Mouse (Mus musculus) forebrain, embryonic 15.5 days (tissue): ENCODE data around the gene Lrr1. TPM values are rescaled to one million over a fixed set of nuclear protein-coding genes. Genes with fewer than 3 reads are reported as not detected.

Experiments used
- ATAC-seq: fragments of 200-750 bp; cut with Nextera tagmentation; replicated peaks from 2 replicates; pipeline ENCODE4 v1.8.0; 2017; ENCODE audit warnings: mild to moderate bottlenecking, moderate TSS enrichment, moderate library complexity
- H3K27ac ChIP-seq: fragments of 300-500 bp; sonication (generic); replicated peaks from 2 replicates; pipeline ENCODE4 v1.5.1; 2015; ENCODE audit warnings: mild to moderate bottlenecking, inconsistent platforms
- H3K27me3 ChIP-seq: fragments of 300-500 bp; sonication (generic); 2 replicates; pipeline ENCODE4 v1.6.1; 2015; ENCODE audit warnings: inconsistent platforms
- H3K36me3 ChIP-seq: fragments of 300-500 bp; sonication (generic); 2 replicates; pipeline ENCODE4 v1.6.1; 2015; ENCODE audit warnings: mild to moderate bottlenecking, inconsistent platforms
- H3K4me1 ChIP-seq: fragments of 300-500 bp; sonication (generic); 2 replicates; pipeline ENCODE4 v1.6.1; 2015; ENCODE audit warnings: inconsistent platforms
- H3K4me2 ChIP-seq: fragments of 300-500 bp; sonication (generic); replicated peaks from 2 replicates; pipeline ENCODE4 v1.6.1; 2015; ENCODE audit warnings: mild to moderate bottlenecking, inconsistent platforms
- H3K4me3 ChIP-seq: fragments of 300-500 bp; sonication (generic); 2 replicates; pipeline ENCODE4 v1.5.1; 2015; ENCODE audit warnings: mild to moderate bottlenecking, inconsistent platforms
- H3K9ac ChIP-seq: fragments of 300-500 bp; sonication (generic); replicated peaks from 2 replicates; pipeline ENCODE4 v1.6.1; 2015; ENCODE audit warnings: mild to moderate bottlenecking, inconsistent platforms
- H3K9me3 ChIP-seq: fragments of 300-500 bp; sonication (generic); 2 replicates; pipeline ENCODE4 v1.6.1; 2016; ENCODE audit warnings: inconsistent platforms
- WGBS: fragments of 180-500 bp; shearing (Covaris S2); methylation state at CpG from one replicate; pipeline ENCODE4 v1.1.7; 2015; ENCODE audit warnings: mixed read lengths; 5-methylcytosine and 5-hydroxymethylcytosine counted together
- polyA plus RNA-seq: library from polyadenylated mRNA; unstranded; fragments of >200 nt; fragmentation: Nextera tagmentation; extraction: Ambion mirVana; gene quantifications from 2 replicates; pipeline ENCODE4 v1.2.1, GENCODE M21; 2015

Lrr1 gene
- polyA plus RNA-seq, 1 experiment from 2014 or later, result 12.0 TPM

DNA sequence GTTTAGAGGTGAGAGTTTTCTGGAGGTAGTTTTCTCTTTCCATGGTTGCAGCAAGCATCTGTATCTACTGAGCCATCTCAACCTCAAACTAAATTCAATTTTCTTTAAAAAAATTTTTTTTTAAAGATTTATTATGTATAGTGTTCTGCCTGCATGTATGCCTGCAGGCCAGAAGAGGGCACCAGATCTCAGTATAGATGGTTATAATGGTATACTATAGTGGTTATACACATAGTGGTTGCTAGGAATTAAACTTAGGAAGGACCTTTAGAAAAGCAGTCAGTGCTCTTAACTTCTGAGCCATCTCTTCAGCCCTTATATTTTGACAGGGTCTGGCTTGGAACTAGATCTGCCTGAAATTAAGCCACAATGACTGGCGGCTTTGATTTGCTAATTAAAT lies 21.9 kb downstream of the Lrr1 start:
- Histone ChIP-seq H3K9ac (no peak overlapping the region), H3K27me3 (no peaks in the 10 kb centered on the region), H3K4me1 (peaks cover 17% of the 10 kb centered on the region), H3K9me3 (no peaks in the 10 kb centered on the region), H3K4me2 (no peak overlapping the region), H3K27ac (no peak overlapping the region), H3K4me3 (no peak overlapping the region), H3K36me3 (peaks cover 28% of the 10 kb centered on the region)
- ATAC-seq, result no peak
- 97% methylated on average over 1 of the region's 1 CpGs for WGBS

DNA sequence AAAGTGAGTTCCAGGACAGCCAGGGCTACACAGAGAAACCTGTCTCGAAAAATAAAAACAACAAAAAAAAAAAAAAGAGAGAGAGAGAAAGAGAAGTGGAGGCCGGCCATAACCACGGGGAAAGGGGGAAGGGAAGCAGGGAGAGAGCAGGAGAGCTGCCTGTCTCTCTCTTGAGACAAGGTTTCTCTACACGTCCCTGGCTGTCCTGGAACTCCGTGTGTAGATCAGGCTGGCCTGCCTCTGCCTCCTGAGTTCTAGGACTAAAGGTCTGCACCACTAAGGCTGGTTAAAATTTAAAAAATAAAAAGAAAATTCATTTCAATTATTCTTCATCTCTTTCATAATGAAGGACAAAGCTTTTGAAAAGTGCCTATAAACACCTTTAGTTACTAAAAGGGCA lies 22.8 kb downstream of the Lrr1 start:
- Histone ChIP-seq H3K4me3 (no peak overlapping the region), H3K27ac (no peak overlapping the region), H3K27me3 (no peaks in the 10 kb centered on the region), H3K9ac (no peak overlapping the region), H3K4me1 (peaks cover 22% of the 10 kb centered on the region), H3K4me2 (no peak overlapping the region), H3K36me3 (peaks cover 28% of the 10 kb centered on the region), H3K9me3 (no peaks in the 10 kb centered on the region)
- 93% methylated on average over 5 of the region's 5 CpGs for WGBS
- no peak for ATAC-seq

DNA sequence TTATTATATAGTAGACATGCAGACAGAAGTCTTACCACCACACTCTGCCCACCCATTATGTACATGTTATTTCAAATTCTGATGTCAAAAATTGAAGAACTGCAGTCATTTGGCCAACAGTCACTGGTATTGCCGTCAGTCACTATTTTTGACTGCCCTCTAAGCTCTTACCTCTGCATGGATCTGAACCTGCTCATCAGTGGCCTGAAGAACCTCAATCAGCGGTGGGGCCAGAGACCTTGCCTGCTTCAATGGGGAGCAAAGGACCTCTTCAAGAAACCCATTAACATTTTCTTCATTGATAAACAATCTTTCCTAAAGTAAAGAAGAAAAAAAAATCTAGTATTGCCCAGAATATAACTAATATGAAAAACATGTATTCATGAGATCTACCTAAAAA lies 24.0 kb downstream of the Lrr1 start:
- ATAC-seq, result no peak
- Histone ChIP-seq H3K4me1 (peaks cover 14% of the 10 kb centered on the region), H3K4me2 (no peak overlapping the region), H3K9me3 (no peaks in the 10 kb centered on the region), H3K27me3 (no peaks in the 10 kb centered on the region), H3K36me3 (peaks cover 28% of the 10 kb centered on the region), H3K27ac (no peak overlapping the region), H3K9ac (no peak overlapping the region), H3K4me3 (no peak overlapping the region)
- WGBS, result 95% methylated on average over 2 of the region's 2 CpGs

GRCm38 (mm10) chr12:69196444-69197377 lies 28.1 kb downstream of the Lrr1 start, which contains the start of gene Gm49383:
Gm49383 (minus strand) TSS chr12:69197104.
- no peaks in the 10 kb centered on the region for H3K9me3 ChIP-seq
- under 1% methylated on average over 75 of the region's 75 CpGs for WGBS
- H3K9ac ChIP-seq, result peak within 1 kb of the TSS; percentile 94
- H3K36me3 ChIP-seq, result peaks cover 13% of the 10 kb centered on the region; the same call in 1 of the 2 replicates
- no peaks in the 10 kb centered on the region for H3K27me3 ChIP-seq
- H3K4me3 ChIP-seq, result peak within 1 kb of the TSS; percentile 100
- peak; percentile 76 for ATAC-seq
- H3K4me1 ChIP-seq, result peaks cover 34% of the 10 kb centered on the region
- H3K4me2 ChIP-seq, result peak within 1 kb of the TSS; percentile 96
- peak within 1 kb of the TSS; percentile 96 for H3K27ac ChIP-seq

GRCm38 (mm10) chr12:69197378-69198163 lies 29.0 kb downstream of the Lrr1 start:
- Histone ChIP-seq H3K4me3 (peak overlapping the region; percentile 100), H3K36me3 (peaks cover 13% of the 10 kb centered on the region; the same call in 1 of the 2 replicates), H3K4me2 (peak overlapping the region; percentile 96), H3K9me3 (no peaks in the 10 kb centered on the region), H3K27me3 (no peaks in the 10 kb centered on the region), H3K4me1 (peaks cover 34% of the 10 kb centered on the region), H3K27ac (peak overlapping the region; percentile 96), H3K9ac (peak overlapping the region; percentile 94)
- ATAC-seq, result peak; percentile 83
- under 1% methylated on average over 91 of the region's 94 CpGs for WGBS

DNA sequence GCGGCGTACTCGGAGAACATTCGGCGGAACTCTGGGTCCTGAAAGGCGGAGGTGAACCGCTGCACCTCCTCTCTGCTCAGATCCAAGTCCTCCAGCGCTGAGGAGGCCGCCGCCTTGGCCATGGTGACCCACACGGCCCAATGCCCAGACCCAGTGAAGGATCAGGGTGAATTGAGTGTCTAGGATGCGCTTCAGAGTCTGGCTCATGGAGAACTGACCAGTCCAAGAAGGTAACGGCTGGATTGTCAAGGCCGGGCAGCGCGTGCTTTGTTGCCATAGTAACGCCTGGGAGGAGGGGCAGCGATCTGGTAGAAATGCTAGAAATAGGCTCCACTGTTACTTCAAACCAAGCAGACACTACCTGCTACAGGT lies 29.5 kb downstream of the Lrr1 start, which contains the start of gene Dnaaf2:
Gene Dnaaf2 (minus strand): TSS at position 266 of the 372 bp plus-strand sequence.
- Histone ChIP-seq H3K4me2 (peak within 1 kb of the TSS; percentile 96), H3K27me3 (no peaks in the 10 kb centered on the region), H3K4me3 (peak within 1 kb of the TSS; percentile 100), H3K36me3 (peaks cover 13% of the 10 kb centered on the region; the same call in 1 of the 2 replicates), H3K4me1 (peaks cover 34% of the 10 kb centered on the region), H3K9me3 (no peaks in the 10 kb centered on the region), H3K9ac (peak within 1 kb of the TSS; percentile 94), H3K27ac (peak within 1 kb of the TSS; percentile 96)
- WGBS, result under 1% methylated on average over 18 of the region's 18 CpGs
- peak; percentile 46 for ATAC-seq

GRCm38 (mm10) chr12:69198985-69199384 lies 30.4 kb downstream of the Lrr1 start:
- no peak overlapping the region for H3K9ac ChIP-seq
- H3K27me3 ChIP-seq, result no peaks in the 10 kb centered on the region
- H3K36me3 ChIP-seq, result peaks cover 13% of the 10 kb centered on the region; the same call in 1 of the 2 replicates
- peaks cover 36% of the 10 kb centered on the region for H3K4me1 ChIP-seq
- ATAC-seq, result no peak
- H3K4me3 ChIP-seq, result no peak overlapping the region
- H3K27ac ChIP-seq, result no peak overlapping the region
- no peak overlapping the region; the same call in 1 of the 2 replicates for H3K4me2 ChIP-seq
- no peaks in the 10 kb centered on the region for H3K9me3 ChIP-seq

- no peak within 1 kb of the TSS for H3K4me2 ChIP-seq
- H3K27ac ChIP-seq, result no peak within 1 kb of the TSS
- H3K9ac ChIP-seq, result no peak within 1 kb of the TSS
- no peaks in the 10 kb centered on the region for H3K9me3 ChIP-seq
- no peak within 1 kb of the TSS for H3K4me3 ChIP-seq
- peaks cover 11% of the 10 kb centered on the region; the same call in 1 of the 2 replicates for H3K36me3 ChIP-seq
- H3K4me1 ChIP-seq, result peaks cover 9% of the 10 kb centered on the region
- ATAC-seq, result peak; percentile 53
- no peaks in the 10 kb centered on the region for H3K27me3 ChIP-seq
- WGBS, result 69% methylated on average over 16 of the region's 16 CpGs
These were observed 35.6 kb downstream of the Lrr1 start, which contains the start of gene Gm49384 for GRCm38 (mm10) chr12:69204052-69204833. Gm49384 (minus strand) TSS chr12:69204267.

DNA sequence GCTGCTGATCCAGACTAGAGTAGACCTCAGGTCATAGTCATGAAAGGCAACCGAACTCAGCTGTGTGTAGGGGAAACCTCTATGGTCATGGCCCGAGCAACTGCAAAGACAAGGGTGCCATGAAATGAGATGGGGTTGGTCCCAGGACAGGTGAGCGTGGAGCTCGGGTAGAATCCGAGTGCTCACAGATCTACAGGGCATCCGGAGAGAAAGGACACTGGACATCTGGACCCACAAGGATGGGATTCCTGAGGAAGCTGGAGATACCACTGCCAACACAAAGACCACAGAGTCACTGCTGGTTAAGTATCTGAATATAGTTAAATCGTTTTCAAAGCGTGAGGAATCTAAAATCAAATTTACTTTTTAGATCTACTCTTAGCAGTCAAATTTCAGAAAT lies 38.8 kb downstream of the Lrr1 start:
- Histone ChIP-seq H3K9ac (no peak overlapping the region), H3K4me2 (no peak overlapping the region), H3K27me3 (no peaks in the 10 kb centered on the region), H3K9me3 (no peaks in the 10 kb centered on the region), H3K36me3 (no peaks in the 10 kb centered on the region; the same call in 1 of the 2 replicates), H3K27ac (no peak overlapping the region), H3K4me3 (no peak overlapping the region), H3K4me1 (peaks cover 5% of the 10 kb centered on the region)
- no peak for ATAC-seq
- 95% methylated on average over 8 of the region's 8 CpGs for WGBS

DNA sequence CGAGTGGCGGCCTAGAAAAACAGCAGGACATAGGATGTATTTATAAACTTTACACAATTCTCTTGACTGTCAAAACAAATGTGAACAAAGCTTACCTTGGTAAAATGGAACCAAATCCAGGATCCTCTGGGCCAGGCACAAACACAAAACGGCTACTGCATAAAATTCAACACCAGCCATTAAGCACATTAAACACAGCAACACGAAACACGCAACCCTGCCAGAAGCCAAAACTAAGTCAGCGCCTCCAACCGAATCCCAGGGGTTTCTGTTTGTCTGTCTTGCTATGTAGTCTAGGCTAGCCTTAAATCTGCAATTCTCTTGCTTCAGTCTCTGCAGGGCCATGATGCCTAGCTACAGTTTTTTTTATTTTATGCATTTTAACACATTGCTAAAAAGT lies 39.3 kb downstream of the Lrr1 start:
- Histone ChIP-seq H3K4me1 (peaks cover 5% of the 10 kb centered on the region), H3K27me3 (no peaks in the 10 kb centered on the region), H3K27ac (no peak overlapping the region), H3K4me3 (no peak overlapping the region), H3K9ac (no peak overlapping the region), H3K4me2 (no peak overlapping the region), H3K36me3 (no peaks in the 10 kb centered on the region), H3K9me3 (no peaks in the 10 kb centered on the region)
- WGBS, result 93% methylated on average over 7 of the region's 7 CpGs
- no peak for ATAC-seq

GRCm38 (mm10) chr12:69208520-69208919 lies 39.9 kb downstream of the Lrr1 start:
- no peaks in the 10 kb centered on the region for H3K9me3 ChIP-seq
- H3K27ac ChIP-seq, result no peak overlapping the region
- WGBS, result 91% methylated on average over 2 of the region's 2 CpGs
- no peak overlapping the region for H3K9ac ChIP-seq
- no peak for ATAC-seq
- H3K36me3 ChIP-seq, result no peaks in the 10 kb centered on the region
- no peak overlapping the region for H3K4me2 ChIP-seq
- no peak overlapping the region for H3K4me3 ChIP-seq
- H3K27me3 ChIP-seq, result no peaks in the 10 kb centered on the region
- peaks cover 5% of the 10 kb centered on the region for H3K4me1 ChIP-seq
